Mouse (Mus musculus) lung, adult 2 months (tissue): ENCODE results near the gene Nup133.

Experiments
- CTCF ChIP-seq: fragments of 200-500 bp; IDR thresholded peaks from 2 replicates; pipeline ENCODE4 v1.5.1; 2011; ENCODE audit warnings: mild to moderate bottlenecking, low read length, control low read depth; ENCODE audit not compliant: insufficient read depth
- POLR2A ChIP-seq: fragments of 200-500 bp; IDR thresholded peaks from 2 replicates; pipeline ENCODE4 v1.6.1; 2011; ENCODE audit warnings: low read depth, mild to moderate bottlenecking, control low read depth, low read length, borderline replicate concordance; ENCODE audit errors: extremely low read depth

DNA sequence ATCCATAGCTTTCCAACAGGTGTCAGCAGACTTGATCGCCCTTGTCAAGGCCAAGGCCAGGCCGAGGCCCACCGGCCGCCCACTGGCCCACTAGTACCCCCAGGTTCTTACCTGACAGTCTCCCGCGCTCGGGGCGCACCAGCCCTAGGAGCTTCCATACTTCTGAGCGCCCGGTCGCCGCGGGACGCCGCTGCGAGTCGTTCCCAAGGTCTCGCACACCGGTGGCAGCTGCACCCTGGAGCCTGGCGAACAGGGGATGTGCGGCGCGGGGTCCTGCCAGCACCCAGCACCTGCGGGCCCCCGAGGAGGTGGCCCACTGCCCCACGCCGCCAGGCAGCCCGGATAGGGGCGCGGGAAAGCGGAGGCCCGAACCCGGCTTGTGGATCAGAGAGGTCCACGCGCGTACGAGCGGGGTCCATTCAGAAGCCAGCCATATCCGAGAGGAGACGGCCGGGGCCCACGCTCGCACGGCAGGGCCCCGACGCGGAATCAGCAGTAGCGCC, 33.3 kb upstream of the Nup133 start:
- TF ChIP-seq POLR2A (no peak), CTCF (no peak)
